Mouse (Mus musculus): ENCODE data around the gene Cdh26. TPM values are rescaled to one million over a fixed set of nuclear protein-coding genes. Genes with fewer than 3 reads are reported as not detected.

Cdh26 gene
- total and polyA plus RNA-seq, 3 experiments, result not detected

DNA sequence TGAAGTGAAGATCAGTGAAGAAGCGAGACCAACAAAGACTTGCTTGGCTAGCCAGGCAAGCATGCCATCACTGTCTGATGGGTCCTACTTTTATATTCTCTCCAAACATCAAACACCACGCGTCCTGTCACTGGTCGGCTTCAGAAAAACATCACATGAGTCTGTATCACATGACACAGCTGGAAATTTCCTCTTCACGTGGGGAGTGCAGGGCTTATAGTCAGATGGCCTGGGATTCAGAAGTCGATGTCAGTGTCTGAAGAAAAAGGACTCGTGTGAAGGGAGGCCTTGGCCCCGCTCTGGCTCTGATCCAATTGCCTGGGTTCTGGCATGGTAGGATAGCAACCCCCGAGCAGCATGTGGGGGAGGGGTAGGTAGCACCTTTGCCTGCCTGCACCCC, 86.6 kb downstream of the Cdh26 start:
- no peaks in the 10 kb centered on the region for H3K4me1 ChIP-seq (ENCODE audit: control insufficient read depth in 1 of 2, insufficient read depth in 2 of 2, low read length in 2 of 2)
- H3K9me3 ChIP-seq (replicated peaks; ENCODE audit: insufficient read depth, low read length), result no peaks in the 10 kb centered on the region
- DNase-seq (ENCODE audit: low read depth, low spot score), result no peak
- no peak overlapping the region for H3K4me3 ChIP-seq (ENCODE audit: control insufficient read depth in 1 of 2, insufficient read depth in 1 of 2, low read depth in 2 of 2, low read length in 2 of 2)
- TF ChIP-seq GABPA (IDR thresholded peaks at IDR 0.05; ENCODE audit: low read depth, low read length), result no peak
- TF ChIP-seq E2F4 (IDR thresholded peaks at IDR 0.05; ENCODE audit: borderline replicate concordance, low read depth, low read length), result no peak
- no peak for TF ChIP-seq UBTF (IDR thresholded peaks at IDR 0.05; ENCODE audit: borderline replicate concordance, insufficient read depth, low read depth, low read length)
- no peak for TF ChIP-seq ETS1 (IDR thresholded peaks at IDR 0.05; ENCODE audit: low read depth, low read length)
- no peak for TF ChIP-seq USF1 (IDR thresholded peaks at IDR 0.05; ENCODE audit: low read depth, low read length)
- TF ChIP-seq ZKSCAN1 (IDR thresholded peaks at IDR 0.05; ENCODE audit: low read depth, low read length), result no peak
- TF ChIP-seq POLR2AphosphoS2 (IDR thresholded peaks at IDR 0.05; ENCODE audit: low read length), result no peak
- TF ChIP-seq CHD1 (IDR thresholded peaks at IDR 0.05; ENCODE audit: low read depth, low read length), result no peak
- no peak for TF ChIP-seq POLR2AphosphoS5 (IDR thresholded peaks at IDR 0.05; ENCODE audit: borderline replicate concordance, low read depth, low read length)
- TF ChIP-seq TAL1 (IDR thresholded peaks at IDR 0.05; ENCODE audit: low read length), result no peak
- TF ChIP-seq TBP (IDR thresholded peaks at IDR 0.05; ENCODE audit: low read depth, low read length), result no peak
- TF ChIP-seq CHD2 (IDR thresholded peaks at IDR 0.05; ENCODE audit: low read length), result no peak
- TF ChIP-seq KAT2A (conservative IDR thresholded peaks at IDR 0.05; ENCODE audit: low read depth, low read length), result no peak
- no peak for TF ChIP-seq ZC3H11A (IDR thresholded peaks at IDR 0.05; ENCODE audit: low read depth, low read length)
- TF ChIP-seq POLR2A (IDR thresholded peaks at IDR 0.05; ENCODE audit: control insufficient read depth in 1 of 2, insufficient read depth in 1 of 2, low read depth in 1 of 2, low read length in 2 of 2, poor library complexity in 1 of 2), result no peak
- no peak for TF ChIP-seq ZMIZ1 (IDR thresholded peaks at IDR 0.05; ENCODE audit: low read depth, low read length)
- no peaks in the 10 kb centered on the region for H3K79me2 ChIP-seq (ENCODE audit: control insufficient read depth, insufficient read depth, low read length, poor library complexity)
- H3K9ac ChIP-seq (ENCODE audit: control insufficient read depth, low read depth, low read length, poor library complexity, severe bottlenecking), result no peak overlapping the region
- no peaks in the 10 kb centered on the region for H3K36me3 ChIP-seq (ENCODE audit: control insufficient read depth in 1 of 2, insufficient read depth in 2 of 2, low read length in 2 of 2)
- no peaks in the 10 kb centered on the region for H3K27me3 ChIP-seq (ENCODE audit: control insufficient read depth in 1 of 2, insufficient read depth in 2 of 2, low read length in 2 of 2)
- H3K27ac ChIP-seq (ENCODE audit: control insufficient read depth, low read depth, low read length), result no peak overlapping the region

DNA sequence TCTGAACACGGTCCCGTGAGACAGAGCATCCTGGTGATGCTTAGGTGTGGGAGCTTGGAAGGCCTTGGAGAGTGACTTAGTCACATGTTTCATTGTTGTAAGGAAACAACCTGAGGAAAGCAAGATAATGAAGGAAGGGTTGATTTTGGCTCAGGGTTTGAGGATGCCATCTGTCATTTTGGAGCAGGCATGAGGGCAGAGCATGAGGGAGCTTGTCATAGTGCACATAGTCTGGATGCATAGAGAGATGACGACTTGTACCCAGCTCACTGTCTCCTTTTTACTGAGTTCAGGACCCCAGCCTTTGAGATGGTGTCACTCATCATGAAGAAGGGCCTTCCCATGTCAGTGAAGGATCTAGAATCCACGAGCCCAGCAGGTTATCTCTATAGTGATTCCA, 89.0 kb downstream of the Cdh26 start:
- H3K79me2 ChIP-seq (ENCODE audit: control insufficient read depth, insufficient read depth, low read length, poor library complexity), result no peaks in the 10 kb centered on the region
- TF ChIP-seq TBP (IDR thresholded peaks at IDR 0.05; ENCODE audit: low read depth, low read length), result no peak
- TF ChIP-seq POLR2AphosphoS5 (IDR thresholded peaks at IDR 0.05; ENCODE audit: borderline replicate concordance, low read depth, low read length), result no peak
- no peak for TF ChIP-seq NELFE (IDR thresholded peaks at IDR 0.05; ENCODE audit: low read depth, low read length)
- TF ChIP-seq CHD1 (IDR thresholded peaks at IDR 0.05; ENCODE audit: low read depth, low read length), result no peak
- no peak for TF ChIP-seq MEF2A (IDR thresholded peaks at IDR 0.05; ENCODE audit: extremely low read depth, insufficient replicate concordance, low read depth, low read length, poor library complexity, severe bottlenecking)
- no peak for TF ChIP-seq NRF1 (IDR thresholded peaks at IDR 0.05; ENCODE audit: insufficient read depth, low read depth, low read length, poor library complexity, severe bottlenecking)
- no peak for TF ChIP-seq ELF1 (IDR thresholded peaks at IDR 0.05; ENCODE audit: low read depth, low read length)
- no peak for TF ChIP-seq ZMIZ1 (IDR thresholded peaks at IDR 0.05; ENCODE audit: low read depth, low read length)
- no peak for TF ChIP-seq CTCF (IDR thresholded peaks at IDR 0.05 in 2 of 3, conservative IDR thresholded peaks at IDR 0.05 in 1 of 3; ENCODE audit: control insufficient read depth in 1 of 3, insufficient read depth in 1 of 3, low read depth in 2 of 3, low read length in 3 of 3, poor library complexity in 1 of 3, severe bottlenecking in 1 of 3)
- no peak for TF ChIP-seq ETS1 (IDR thresholded peaks at IDR 0.05; ENCODE audit: low read depth, low read length)
- TF ChIP-seq ZNF384 (IDR thresholded peaks at IDR 0.05; ENCODE audit: low read depth, low read length), result no peak
- TF ChIP-seq MXI1 (IDR thresholded peaks at IDR 0.05; ENCODE audit: low read depth, low read length), result no peak
- no peak for DNase-seq (ENCODE audit: low read depth, low spot score)

More for the DNA sequence above, 89.0 kb downstream of the Cdh26 start:
- no peak overlapping the region for H3K27ac ChIP-seq (ENCODE audit: control insufficient read depth, low read depth, low read length)
- no peaks in the 10 kb centered on the region for H3K9me3 ChIP-seq (replicated peaks; ENCODE audit: insufficient read depth, low read length)
- H3K4me3 ChIP-seq (ENCODE audit: control insufficient read depth in 1 of 2, insufficient read depth in 1 of 2, low read depth in 2 of 2, low read length in 2 of 2), result no peak overlapping the region
- H3K36me3 ChIP-seq (ENCODE audit: control insufficient read depth in 1 of 2, insufficient read depth in 2 of 2, low read length in 2 of 2), result no peaks in the 10 kb centered on the region
- H3K4me1 ChIP-seq (ENCODE audit: control insufficient read depth in 1 of 2, insufficient read depth in 2 of 2, low read length in 2 of 2), result no peaks in the 10 kb centered on the region
- H3K27me3 ChIP-seq (ENCODE audit: control insufficient read depth in 1 of 2, insufficient read depth in 2 of 2, low read length in 2 of 2), result no peaks in the 10 kb centered on the region
- no peak overlapping the region for H3K9ac ChIP-seq (ENCODE audit: control insufficient read depth, low read depth, low read length, poor library complexity, severe bottlenecking)

All from MEL (cell line).